Mouse (Mus musculus) small intestine, adult 2 months (tissue): ENCODE measurements around the gene Tmem8b. TPM values are rescaled to one million over a fixed set of nuclear protein-coding genes. Genes with fewer than 3 reads are reported as not detected.
A peak's percentile ranks its signal among the peaks of the same experiment; 100 is the strongest.

ENCODE experiments used
- H3K27ac ChIP-seq: fragments of 200-500 bp; 2 replicates; pipeline ENCODE4 v1.5.1; 2012; ENCODE audit warnings: low read depth, low read length, control low read depth, inconsistent platforms; ENCODE audit not compliant: insufficient read depth
- H3K27me3 ChIP-seq: fragments of 200-500 bp; 2 replicates; pipeline ENCODE4 v1.6.1; 2012; ENCODE audit warnings: mild to moderate bottlenecking, moderate library complexity, low read length, inconsistent platforms; ENCODE audit not compliant: control insufficient read depth, insufficient read depth
- H3K36me3 ChIP-seq: fragments of 200-500 bp; 2 replicates; pipeline ENCODE4 v1.6.1; 2012; ENCODE audit warnings: mild to moderate bottlenecking, low read length, control low read depth, inconsistent platforms; ENCODE audit not compliant: control insufficient read depth, insufficient read depth
- H3K4me1 ChIP-seq: fragments of 200-500 bp; 2 replicates; pipeline ENCODE4 v1.6.1; 2012; ENCODE audit warnings: low read length, inconsistent platforms, mixed read lengths; ENCODE audit not compliant: control insufficient read depth, insufficient read depth, insufficient read length
- H3K4me3 ChIP-seq: fragments of 200-500 bp; 2 replicates; pipeline ENCODE4 v1.5.1; 2012; ENCODE audit warnings: low read depth, mild to moderate bottlenecking, control low read depth, inconsistent platforms, low read length, moderate library complexity
- CTCF ChIP-seq: fragments of 200-500 bp; IDR thresholded peaks from 2 replicates; pipeline ENCODE4 v1.5.1; 2012; ENCODE audit warnings: low read depth, mild to moderate bottlenecking, control low read depth, inconsistent platforms, low read length, moderate library complexity, mixed read lengths; ENCODE audit not compliant: insufficient replicate concordance, insufficient read length; ENCODE audit errors: extremely low read depth
- POLR2A ChIP-seq: fragments of 200-500 bp; IDR thresholded peaks from 2 replicates; pipeline ENCODE4 v1.6.1; 2012; ENCODE audit warnings: low read depth, mild to moderate bottlenecking, control low read depth, inconsistent platforms, low read length, moderate library complexity
- WGBS: fragments of 180-500 bp; shearing (Covaris S2); methylation state at CpG from one replicate; pipeline ENCODE4 v1.1.7; 2018; 5-methylcytosine and 5-hydroxymethylcytosine counted together
- polyA plus RNA-seq: library from polyadenylated mRNA; depleted of rRNA; stranded (reverse); fragments of >200 nt; gene quantifications from 2 replicates; pipeline ENCODE4 v1.2.3, GENCODE M21; 2012

Tmem8b gene
- polyA plus RNA-seq, 1 experiment, result 4.3 TPM

DNA sequence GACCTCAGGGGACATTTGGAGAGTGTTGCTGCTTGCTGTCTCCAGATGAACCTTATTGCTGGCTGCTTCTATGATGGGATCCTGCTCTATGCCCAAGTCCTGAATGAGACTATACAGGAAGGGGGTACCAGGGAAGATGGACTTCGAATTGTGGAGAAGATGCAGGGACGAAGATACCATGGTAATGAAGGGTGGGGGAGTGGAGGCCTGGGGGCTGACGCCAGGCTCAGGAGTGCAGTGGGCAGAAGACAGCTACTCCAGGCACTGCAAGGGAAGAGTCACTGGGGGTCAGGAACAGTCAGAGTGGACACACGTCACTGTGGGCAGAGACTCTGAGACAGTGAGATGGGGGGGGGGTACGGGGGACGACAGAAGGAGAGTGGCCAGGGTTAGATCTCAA is 28.3 kb upstream of the Tmem8b start:
- WGBS, result 86% methylated on average over 6 of the region's 6 CpGs
- H3K4me3 ChIP-seq, result no peak overlapping the region
- no peak overlapping the region for H3K27ac ChIP-seq
- H3K4me1 ChIP-seq, result no peaks in the 10 kb centered on the region
- TF ChIP-seq POLR2A, result no peak
- TF ChIP-seq CTCF, result no peak
- no peaks in the 10 kb centered on the region for H3K27me3 ChIP-seq
- H3K36me3 ChIP-seq, result no peaks in the 10 kb centered on the region

DNA sequence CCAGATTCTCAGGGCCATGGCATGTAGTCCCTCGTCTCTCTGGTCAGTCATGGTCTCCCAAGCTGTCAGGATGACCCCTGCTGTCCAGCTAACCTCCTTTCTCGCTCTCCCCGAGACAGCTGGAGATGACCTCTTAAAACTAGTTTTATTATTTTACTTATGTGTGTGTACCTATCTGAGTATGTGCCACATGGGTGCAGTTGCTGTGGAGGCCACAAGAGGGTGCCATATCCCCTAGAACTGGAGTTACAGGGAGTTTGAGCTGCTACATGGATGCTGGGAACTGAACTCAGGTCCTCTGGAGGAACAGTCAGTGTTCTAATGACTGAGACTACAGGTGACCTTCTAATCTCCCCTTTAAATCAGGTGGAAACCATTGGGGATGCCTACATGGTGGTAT is 19.0 kb upstream of the Tmem8b start:
- H3K4me3 ChIP-seq, result no peak overlapping the region
- WGBS, result 94% methylated on average over 3 of the region's 3 CpGs
- H3K36me3 ChIP-seq, result no peaks in the 10 kb centered on the region
- H3K27me3 ChIP-seq, result no peaks in the 10 kb centered on the region
- no peaks in the 10 kb centered on the region for H3K4me1 ChIP-seq
- TF ChIP-seq POLR2A (no peak), CTCF (peak; percentile 8; the same call in 1 of the 2 replicates)
- no peak overlapping the region for H3K27ac ChIP-seq

DNA sequence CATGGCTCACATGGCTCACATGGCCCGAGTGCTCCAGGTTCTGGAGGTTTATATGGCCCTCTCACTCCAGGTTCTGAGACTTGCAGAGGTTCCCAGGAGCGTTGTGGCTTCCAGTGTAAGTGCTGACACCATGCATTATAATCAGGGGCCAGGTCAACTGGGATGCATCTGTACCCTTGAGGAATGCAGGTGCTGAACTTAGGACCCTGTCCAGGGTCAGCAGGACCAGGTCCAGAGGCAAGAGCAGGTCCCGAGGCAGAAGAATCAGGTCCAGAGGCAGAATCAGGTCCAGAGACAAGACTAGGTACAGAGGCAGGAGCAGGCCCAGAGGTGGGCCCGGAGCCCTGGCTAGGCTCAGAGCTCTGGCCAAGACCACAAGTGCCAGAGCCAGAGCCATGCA is 16.0 kb upstream of the Tmem8b start:
- TF ChIP-seq CTCF (no peak), POLR2A (no peak)
- no peaks in the 10 kb centered on the region for H3K4me1 ChIP-seq
- WGBS, result 83% methylated on average over 4 of the region's 4 CpGs

DNA sequence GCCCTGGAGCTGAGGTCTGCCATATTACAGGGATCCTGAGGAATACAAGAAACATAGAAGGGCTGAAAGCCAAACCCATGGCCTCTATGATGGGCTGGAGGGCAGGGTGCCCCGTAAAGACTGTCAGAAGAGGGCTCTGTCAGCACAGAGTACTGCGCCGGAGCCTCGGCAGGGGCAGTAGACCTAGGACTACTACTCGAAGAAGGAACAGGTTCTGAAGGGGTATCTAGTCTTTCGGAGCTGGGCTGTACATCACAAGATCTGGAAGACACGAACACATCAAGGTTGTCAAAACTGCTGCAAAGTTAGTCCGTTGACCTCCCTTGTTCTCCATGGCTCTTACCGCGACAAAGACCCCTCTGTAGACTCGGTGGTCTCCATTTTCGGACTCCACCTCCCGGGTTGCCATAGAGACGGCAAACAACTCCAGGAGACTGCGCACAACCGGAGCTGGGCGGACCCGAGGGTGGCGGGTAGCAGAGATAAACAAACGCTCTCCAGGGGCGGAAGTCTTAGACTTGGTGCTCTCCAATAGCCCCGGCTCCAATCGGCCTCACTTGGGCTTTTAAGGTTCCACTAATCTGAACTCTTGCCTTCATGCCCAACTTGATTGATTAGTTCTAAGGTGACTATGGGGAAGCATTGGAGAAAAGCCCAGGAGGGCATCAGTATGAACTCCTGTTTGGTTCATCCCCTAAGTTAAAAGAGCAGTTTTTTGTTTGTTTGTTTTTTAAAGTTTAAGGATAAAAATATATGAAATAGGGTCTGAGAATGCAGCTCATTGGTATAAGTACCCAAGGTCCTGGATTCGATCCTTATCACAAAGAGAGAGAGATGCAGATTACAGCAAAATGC is 15.4 kb upstream of the Tmem8b start, which contains the start of gene Spag8:
Spag8 (minus strand) TSS at position 434 of the 855 bp plus-strand sequence.
- Histone ChIP-seq H3K36me3 (no peaks in the 10 kb centered on the region), H3K27ac (no peak within 1 kb of the TSS), H3K4me3 (peak within 1 kb of the TSS; percentile 17), H3K4me1 (no peaks in the 10 kb centered on the region), H3K27me3 (no peaks in the 10 kb centered on the region)
- 36% methylated on average over 24 of the region's 24 CpGs for WGBS
- TF ChIP-seq POLR2A (no peak), CTCF (no peak)

More for the DNA sequence above, 16.0 kb upstream of the Tmem8b start:
- H3K27ac ChIP-seq, result no peak overlapping the region
- no peaks in the 10 kb centered on the region for H3K27me3 ChIP-seq
- H3K36me3 ChIP-seq, result no peaks in the 10 kb centered on the region
- no peak overlapping the region for H3K4me3 ChIP-seq

DNA sequence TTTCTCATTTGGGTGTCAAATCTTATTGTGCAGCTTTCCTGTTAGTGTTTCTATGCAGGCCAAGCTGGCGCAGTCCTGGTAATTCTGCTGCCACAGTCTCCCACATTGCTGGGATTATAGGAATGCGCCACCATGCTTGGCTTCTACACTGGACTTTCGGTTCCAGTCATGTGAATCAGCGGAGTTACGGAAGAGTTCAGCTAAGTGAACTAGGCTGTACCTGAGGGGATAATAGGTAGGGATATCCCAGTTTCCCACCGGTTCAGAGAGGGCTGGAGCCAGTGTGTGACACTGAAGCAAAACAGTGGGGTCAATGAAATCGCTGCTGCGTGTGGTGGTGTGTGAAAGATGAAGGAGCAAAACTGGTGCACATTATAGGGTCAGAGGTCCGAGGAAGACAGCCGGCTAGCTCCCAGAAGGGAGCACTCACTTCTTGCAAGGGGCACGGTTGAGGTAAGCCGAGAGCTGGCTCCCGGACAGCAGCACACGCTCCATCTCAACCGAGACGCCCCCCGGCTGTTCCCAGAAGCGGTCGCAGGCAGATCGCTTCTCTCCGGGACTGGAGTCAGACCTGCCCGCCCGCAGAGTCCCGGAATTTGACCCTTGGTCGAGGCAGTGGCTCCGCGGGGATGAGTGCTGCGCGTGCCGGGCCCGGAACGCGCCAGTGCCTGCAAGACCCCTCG is 13.0 kb upstream of the Tmem8b start:
- Histone ChIP-seq H3K36me3 (no peaks in the 10 kb centered on the region), H3K27ac (peak overlapping the region; percentile 66), H3K4me3 (peak overlapping the region; percentile 93), H3K4me1 (0 out of 2 replicates have a peak, but pooled peaks cover 2% of the 10 kb centered on the region), H3K27me3 (no peaks in the 10 kb centered on the region)
- 3% methylated on average over 34 of the region's 34 CpGs for WGBS
- TF ChIP-seq CTCF (no peak), POLR2A (no peak)

DNA sequence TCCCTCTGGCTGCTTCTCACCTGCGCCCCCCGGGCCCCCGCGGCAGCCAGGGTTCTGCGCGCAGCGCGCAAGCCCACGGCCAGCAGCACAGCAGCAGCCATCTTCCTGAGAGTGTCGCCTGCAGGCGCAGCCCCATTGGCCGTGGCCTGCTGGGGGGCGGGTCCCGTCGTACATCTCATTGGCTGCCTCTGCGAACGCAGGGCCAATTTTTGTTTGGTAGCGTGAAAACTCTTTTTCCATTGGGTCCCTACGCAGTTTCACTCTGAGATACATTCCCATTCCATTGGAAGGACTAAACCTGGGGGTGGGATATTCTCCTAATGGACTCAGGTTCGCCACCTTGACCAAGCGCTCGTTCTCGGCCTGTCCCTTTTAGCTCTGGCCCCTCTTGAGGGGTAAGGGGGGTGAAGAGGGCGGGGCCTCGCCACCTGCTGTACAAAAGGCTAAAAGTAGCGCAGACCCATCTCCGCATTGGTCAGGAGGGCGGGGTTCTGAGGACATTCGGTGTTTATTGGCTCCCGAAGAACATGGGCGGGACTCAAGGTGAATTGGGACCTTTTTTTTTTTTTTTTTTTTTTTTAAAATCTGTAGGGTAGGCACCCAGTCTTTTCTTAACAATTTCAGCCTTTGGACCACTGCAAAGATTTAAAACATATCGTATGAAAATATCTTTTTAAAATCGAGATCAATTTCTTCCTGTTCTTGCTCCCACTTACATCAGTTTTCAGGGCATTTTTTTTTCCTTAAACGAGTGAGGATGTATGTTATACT is 12.2 kb upstream of the Tmem8b start, which contains the start of gene Hint2:
Hint2 (minus strand) TSS at position 128 of the 771 bp plus-strand sequence.
- Histone ChIP-seq H3K27ac (peak within 1 kb of the TSS; percentile 66), H3K4me3 (peak within 1 kb of the TSS; percentile 93), H3K27me3 (no peaks in the 10 kb centered on the region), H3K4me1 (0 out of 2 replicates have a peak, but pooled peaks cover 2% of the 10 kb centered on the region), H3K36me3 (no peaks in the 10 kb centered on the region)
- peak; percentile 74 for TF ChIP-seq POLR2A
- 0 out of 2 replicates have a peak, but pooled peaks have one; percentile 20 for TF ChIP-seq CTCF
- WGBS, result under 1% methylated on average over 34 of the region's 34 CpGs
